Comparison of ENCODE assay signal across 8 mouse cellular contexts in the genomic region with DNA sequence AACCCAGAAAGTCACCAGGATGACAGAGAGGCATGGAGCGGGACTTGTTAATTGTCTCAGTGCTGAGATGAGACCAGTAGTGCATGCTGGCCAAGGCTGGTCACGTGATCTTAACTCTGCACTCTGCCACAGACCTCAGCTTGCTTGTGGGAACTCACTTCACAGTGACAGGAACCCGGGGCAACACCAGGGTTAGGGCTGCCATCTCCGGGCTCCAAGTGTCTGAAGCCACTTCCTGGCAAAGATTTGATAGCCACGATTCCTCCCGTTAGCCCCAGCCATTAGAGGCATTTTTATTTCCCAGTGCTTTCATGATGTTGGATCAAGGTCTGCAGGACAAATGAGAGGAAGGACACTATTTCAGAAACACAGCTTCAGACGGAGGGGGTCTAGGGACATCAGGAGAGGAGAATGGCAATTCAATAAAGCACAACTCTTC.
DNase-seq lines count a peak whose midpoint lies in the region; ATAC-seq and TF ChIP-seq lines count a peak whose summit lies in the region.

No protein-coding gene starts in this region.

- no peak overlapping the region for H3K4me2 ChIP-seq in forebrain, embryonic 12.5 days
- H3K4me2 ChIP-seq in forebrain, embryonic 14.5 days (ENCODE audit: low read length): no peak overlapping the region
- H3K4me2 ChIP-seq in CH12.LX (ENCODE audit: insufficient read depth, low read depth, poor library complexity, severe bottlenecking): no peak overlapping the region
- peak overlapping the region; percentile 21; the same call in 1 of the 2 replicates for H3K4me2 ChIP-seq in kidney, postnatal 0 days (ENCODE audit: low read length)

- peaks cover 9% of the 10 kb centered on the region; the same call in 1 of the 2 replicates for H3K27me3 ChIP-seq in forebrain, embryonic 12.5 days
- H3K27me3 ChIP-seq in forebrain, embryonic 14.5 days (replicated peaks; ENCODE audit: control insufficient read depth, insufficient read depth, low read length): no peaks in the 10 kb centered on the region
- H3K27me3 ChIP-seq in CH12.LX (replicated peaks): no peaks in the 10 kb centered on the region
- H3K27me3 ChIP-seq in kidney, postnatal 0 days (ENCODE audit: insufficient read depth, low read length): no peaks in the 10 kb centered on the region

- dilution Hi-C loops in CH12.LX (cut with MboI; ENCODE audit: extremely low pct_ligation_motif_present, extremely low pct_unique_long_range_greater_than_20kb, low sequenced_read_pairs): no loop called here

- H3K27ac ChIP-seq in forebrain, embryonic 12.5 days: no peak overlapping the region
- no peak overlapping the region for H3K27ac ChIP-seq in forebrain, embryonic 14.5 days (ENCODE audit: low read depth, low read length)
- H3K27ac ChIP-seq in CH12.LX (ENCODE audit: insufficient read depth, low read depth): no peak overlapping the region
- no peak overlapping the region for H3K27ac ChIP-seq in kidney, postnatal 0 days

- H3K4me1 ChIP-seq in forebrain, embryonic 12.5 days: peaks cover 8% of the 10 kb centered on the region; the same call in 1 of the 2 replicates
- peaks cover 4% of the 10 kb centered on the region; the same call in 1 of the 2 replicates for H3K4me1 ChIP-seq in forebrain, embryonic 14.5 days (ENCODE audit: control insufficient read depth, insufficient read depth, low read length)
- H3K4me1 ChIP-seq in CH12.LX (ENCODE audit: control insufficient read depth in 1 of 2, insufficient read depth in 2 of 2): peaks cover 2 to 18% of the 10 kb centered on the region in 2 experiments; a peak in 3 of 4 replicates
- peaks cover 8% of the 10 kb centered on the region for H3K4me1 ChIP-seq in kidney, postnatal 0 days (replicated peaks; ENCODE audit: insufficient read depth, low read length)

- in situ Hi-C loops in CH12.LX (cut with MboI; ENCODE audit: low pct_ligation_motif_present, low pct_unique_long_range_greater_than_20kb, low sequenced_read_pairs): loop anchor here (10.0 kb wide), 1 partner anchor 56 kb away; no protein-coding TSS in a partner anchor

- no peaks in the 10 kb centered on the region for H3K9me3 ChIP-seq in forebrain, embryonic 12.5 days
- no peaks in the 10 kb centered on the region for H3K9me3 ChIP-seq in forebrain, embryonic 14.5 days (replicated peaks; ENCODE audit: control insufficient read depth, low read length)
- H3K9me3 ChIP-seq in CH12.LX (replicated peaks; ENCODE audit: low read length): peaks cover 6% of the 10 kb centered on the region
- no peaks in the 10 kb centered on the region for H3K9me3 ChIP-seq in kidney, postnatal 0 days (replicated peaks; ENCODE audit: low read length)

- no peak overlapping the region for H3K9ac ChIP-seq in forebrain, embryonic 12.5 days
- no peak overlapping the region for H3K9ac ChIP-seq in forebrain, embryonic 14.5 days (ENCODE audit: low read length)
- no peak overlapping the region for H3K9ac ChIP-seq in CH12.LX (ENCODE audit: insufficient read depth, low read depth)
- H3K9ac ChIP-seq in kidney, postnatal 0 days (ENCODE audit: low read depth, low read length): no peak overlapping the region

- TF ChIP-seq POLR2A in CH12.LX (IDR thresholded peaks at IDR 0.05; ENCODE audit: low read depth, low read length): no peak

- ATAC-seq in forebrain, embryonic 12.5 days (ENCODE audit: low FRiP score): peak; percentile 41; the same call in 1 of the 2 replicates
- ATAC-seq in forebrain, embryonic 14.5 days: no peak
- ATAC-seq in kidney, postnatal 0 days (replicated peaks; ENCODE audit: low FRiP score, low read depth): peak; percentile 85
- peak; percentile 89 for ATAC-seq in megakaryocyte-erythroid progenitor cell, adult 5-6 weeks (replicated peaks; ENCODE audit: low FRiP score, low TSS enrichment, poor library complexity, severe bottlenecking)

- TF ChIP-seq CTCF in CH12.LX (conservative IDR thresholded peaks at IDR 0.05 in 1 of 2, IDR thresholded peaks at IDR 0.05 in 1 of 2; ENCODE audit: low read depth in 2 of 2, low read length in 2 of 2): no peak
- TF ChIP-seq CTCF in kidney, postnatal 0 days (IDR thresholded peaks at IDR 0.05; ENCODE audit: low read depth): no peak

- no peak overlapping the region for H3K4me3 ChIP-seq in forebrain, embryonic 12.5 days (replicated peaks)
- no peak overlapping the region for H3K4me3 ChIP-seq in forebrain, embryonic 14.5 days (ENCODE audit: low read depth, low read length)
- no peak overlapping the region for H3K4me3 ChIP-seq in CH12.LX (replicated peaks in 1 of 3; ENCODE audit: low read depth in 2 of 3, low read length in 2 of 3, poor library complexity in 1 of 3)
- H3K4me3 ChIP-seq in kidney, postnatal 0 days (replicated peaks; ENCODE audit: low read depth, low read length): no peak overlapping the region

- TF ChIP-seq RAD21 in CH12.LX (IDR thresholded peaks at IDR 0.05; ENCODE audit: low read depth, low read length): no peak

- no peaks in the 10 kb centered on the region for H3K36me3 ChIP-seq in forebrain, embryonic 12.5 days (replicated peaks)
- H3K36me3 ChIP-seq in forebrain, embryonic 14.5 days (ENCODE audit: control insufficient read depth, insufficient read depth, low read length): no peaks in the 10 kb centered on the region
- H3K36me3 ChIP-seq in CH12.LX (replicated peaks in 1 of 2; ENCODE audit: control insufficient read depth in 1 of 2, insufficient read depth in 1 of 2, low read length in 1 of 2): no peaks in the 10 kb centered on the region
- no peaks in the 10 kb centered on the region for H3K36me3 ChIP-seq in kidney, postnatal 0 days (ENCODE audit: insufficient read depth, low read length)

- TF ChIP-seq EP300 in CH12.LX (IDR thresholded peaks at IDR 0.05; ENCODE audit: low read length): no peak

- no peaks in the 10 kb centered on the region for H3K79me2 ChIP-seq in CH12.LX (replicated peaks; ENCODE audit: control insufficient read depth, extremely low read depth, insufficient read depth, poor library complexity, severe bottlenecking)

- DNase-seq in forebrain, embryonic 14.5 days (ENCODE audit: low spot score): no peak
- DNase-seq in CH12.LX (ENCODE audit: extremely low read depth): no peak
- DNase-seq in kidney, postnatal 0 days (ENCODE audit: low spot score): peak; percentile 63
- no peak for DNase-seq in ovary, postnatal 14 days (ENCODE audit: low spot score)
- DNase-seq in right cerebral cortex, postnatal 10 days (ENCODE audit: low spot score in 2 of 2): no peak
- DNase-seq in urinary bladder, postnatal 36 days (ENCODE audit: low spot score in 2 of 2): no peak

- WGBS in forebrain, embryonic 12.5 days: 76% methylated on average over 7 of the region's 7 CpGs
- 85% methylated on average over 7 of the region's 7 CpGs for WGBS in forebrain, embryonic 14.5 days
- 26% methylated on average over 7 of the region's 7 CpGs for WGBS in kidney, postnatal 0 days

TF ChIP-seq in CH12.LX, 34 proteins besides CTCF, POLR2A, EP300 and RAD21:
- TF ChIP-seq CHD2 (IDR thresholded peaks at IDR 0.05; ENCODE audit: low read length) (no peak), USF1 (IDR thresholded peaks at IDR 0.05; ENCODE audit: low read depth, low read length) (peak; percentile 53), JUND (conservative IDR thresholded peaks at IDR 0.05; ENCODE audit: low read depth, low read length) (no peak), ETS1 (conservative IDR thresholded peaks at IDR 0.05; ENCODE audit: low read depth, low read length) (no peak), ZKSCAN1 (IDR thresholded peaks at IDR 0.05; ENCODE audit: borderline replicate concordance, low read depth, low read length) (no peak), PAX5 (IDR thresholded peaks at IDR 0.05; ENCODE audit: low read length) (no peak), HCFC1 (IDR thresholded peaks at IDR 0.05; ENCODE audit: low read depth, low read length) (no peak), UBTF (IDR thresholded peaks at IDR 0.05; ENCODE audit: low read depth, low read length) (no peak), ZNF384 (IDR thresholded peaks at IDR 0.05; ENCODE audit: low read depth, low read length) (no peak), TBP (conservative IDR thresholded peaks at IDR 0.05; ENCODE audit: low read depth, low read length) (no peak), ZC3H11A (IDR thresholded peaks at IDR 0.05; ENCODE audit: low read depth, low read length) (no peak), ELF1 (IDR thresholded peaks at IDR 0.05; ENCODE audit: low read depth, low read length) (no peak), MXI1 (IDR thresholded peaks at IDR 0.05; ENCODE audit: low read depth, low read length) (no peak), MYC (IDR thresholded peaks at IDR 0.05; ENCODE audit: low read depth, low read length) (no peak), CHD1 (IDR thresholded peaks at IDR 0.05; ENCODE audit: low read depth, low read length) (no peak), USF2 (conservative IDR thresholded peaks at IDR 0.05; ENCODE audit: low read depth, low read length) (peak; percentile 54)
TF ChIP-seq in CH12.LX: peak in this region for 2.
